Mouse (Mus musculus) inflammation-experienced regulatory T-cells (primary cell): ENCODE measurements around the gene Zfp595. TPM values are rescaled to one million over a fixed set of nuclear protein-coding genes. Genes with fewer than 3 reads are reported as not detected.

Experiments used
- polyA plus RNA-seq, 2 experiments: library from polyadenylated mRNA; unstranded; fragments of 100-300 nt; shearing (Covaris generic); gene quantifications; one replicate each; pipeline ENCODE4 v1.2.1; 2017

The Zfp595 gene
- 1 to 10 TPM; 7.7 to 8.4 TPM for polyA plus RNA-seq

GRCm38 (mm10) chr13:67332019-67332724, at the start of gene Zfp595:
Gene Zfp595 (minus strand): TSS chr13:67332570.

GRCm38 (mm10) chr13:67375050-67375911, 42.9 kb upstream of the Zfp595 start, which contains the start of the genes Gm28041 and Zfp456:
Gene Gm28041 (minus strand): TSS chr13:67375733.
Gene Zfp456 (minus strand): TSS chr13:67375810.

GRCm38 (mm10) chr13:67360131-67360744, 27.9 kb upstream of the Zfp595 start, which contains the start of the genes Gm28044 and Zfp953:
Gene Gm28044 (minus strand): TSS chr13:67360536.
Gene Zfp953 (minus strand): TSS chr13:67360605.

GRCm38 (mm10) chr13:67305822-67306672, 26.3 kb downstream of the Zfp595 start, which contains the start of gene Zfp457:
Gene Zfp457 (minus strand): TSS chr13:67306485.

GRCm38 (mm10) chr13:67278314-67278713, 54.1 kb downstream of the Zfp595 start, which contains the start of gene Zfp458:
Gene Zfp458 (minus strand): TSS chr13:67278466.

Other genes starting within 250 kb of the Zfp595 start
- 1 to 10 TPM; 3.5 to 8.1 TPM for gene Zfp708, start 234.6 kb downstream of the Zfp595 start, polyA plus RNA-seq
- gene Gm28557, start 224.0 kb downstream of the Zfp595 start, polyA plus RNA-seq = 1 to 10 TPM; 4.0 to 4.1 TPM
- gene Rslcan18, start 216.3 kb downstream of the Zfp595 start, polyA plus RNA-seq = under 1 TPM; 0.17 to 0.31 TPM
- 1 to 10 TPM in 1 of 2 experiments, not detected in 1; 4.1 TPM for gene Zfp759, start 210.9 kb downstream of the Zfp595 start, polyA plus RNA-seq
- gene Rsl1, start 159.4 kb downstream of the Zfp595 start, polyA plus RNA-seq = 10 to 100 TPM; 17.3 to 21.2 TPM
- gene Zfp455, start 138.1 kb downstream of the Zfp595 start, polyA plus RNA-seq = 1 to 10 TPM; 3.1 to 5.3 TPM
- 1 to 10 TPM; 1.3 to 3.5 TPM for gene Zfp458, start 54.1 kb downstream of the Zfp595 start, polyA plus RNA-seq
- 1 to 10 TPM in 1 of 2 experiments, under 1 TPM in 1; 0.48 to 2.3 TPM for gene Zfp457, start 26.1 kb downstream of the Zfp595 start, polyA plus RNA-seq
- gene Gm28044, start 28.0 kb upstream of the Zfp595 start, polyA plus RNA-seq = 1 to 10 TPM in 1 of 2 experiments, under 1 TPM in 1; 0.90 to 1.3 TPM
- gene Zfp953, start 28.0 kb upstream of the Zfp595 start, polyA plus RNA-seq = 1 to 10 TPM; 2.3 to 4.4 TPM
- 1 to 10 TPM in 1 of 2 experiments, under 1 TPM in 1; 0.63 to 3.1 TPM for gene Gm28041, start 43.2 kb upstream of the Zfp595 start, polyA plus RNA-seq
- 1 to 10 TPM; 5.9 to 9.4 TPM for gene Zfp456, start 43.2 kb upstream of the Zfp595 start, polyA plus RNA-seq
- gene Zfp429, start 67.2 kb upstream of the Zfp595 start, polyA plus RNA-seq = 10 to 100 TPM; 19.9 to 22.8 TPM
- 1 to 10 TPM; 3.1 to 3.7 TPM for gene Zfp459, start 88.8 kb upstream of the Zfp595 start, polyA plus RNA-seq
- 10 to 100 TPM in 1 of 2 experiments, 1 to 10 TPM in 1; 9.0 to 15.1 TPM for gene Zfp874a, start 119.1 kb upstream of the Zfp595 start, polyA plus RNA-seq
- gene Zfp874b, start 151.7 kb upstream of the Zfp595 start, polyA plus RNA-seq = 10 to 100 TPM in 1 of 2 experiments, 1 to 10 TPM in 1; 7.6 to 13.0 TPM
- gene Zfp58, start 168.0 kb upstream of the Zfp595 start, polyA plus RNA-seq = 10 to 100 TPM; 14.6 to 21.7 TPM
- under 1 TPM in 1 of 2 experiments, not detected in 1; 0.36 TPM for gene Gm26965, start 193.6 kb upstream of the Zfp595 start, polyA plus RNA-seq
- 10 to 100 TPM; 37.3 to 43.0 TPM for gene Zfp87, start 193.6 kb upstream of the Zfp595 start, polyA plus RNA-seq
- 10 to 100 TPM; 16.6 to 20.8 TPM for gene Zfp748, start 221.3 kb upstream of the Zfp595 start, polyA plus RNA-seq